Mouse (Mus musculus) layer of hippocampus, postnatal 25 days (tissue): Measurements from ENCODE around the gene Irf2. TPM values are rescaled to one million over a fixed set of nuclear protein-coding genes. Genes with fewer than 3 reads are reported as not detected.
A peak's percentile ranks its signal among the peaks of the same experiment; 100 is the strongest.

Source experiments
- DNase-seq, 2 experiments: peaks; one replicate each; pipeline ENCODE4 v3.0.0; 2022; ENCODE audit warnings: mixed read lengths in 2 of 2, low spot score in 1 of 2; ENCODE audit errors: extremely low spot score in 1 of 2
- total RNA-seq, 2 experiments: library from RNA; stranded (reverse); gene quantifications; 2 replicates each; pipeline ENCODE4 v1.2.3; 2021

Gene Irf2
- 10 to 100 TPM; 46.3 to 50.8 TPM for total RNA-seq

- DNase-seq: peak; percentile 42 to 52
Measured at GRCm38 (mm10) chr8:46739003-46739949, at the start of gene Irf2. Irf2 (plus strand) TSS chr8:46739732.

- no peak for DNase-seq
Measured at GRCm38 (mm10) chr8:46690111-46690510, 49.4 kb upstream of the Irf2 start.

- DNase-seq: no peak
Measured at GRCm38 (mm10) chr8:46690581-46690980, 49.0 kb upstream of the Irf2 start.

DNA sequence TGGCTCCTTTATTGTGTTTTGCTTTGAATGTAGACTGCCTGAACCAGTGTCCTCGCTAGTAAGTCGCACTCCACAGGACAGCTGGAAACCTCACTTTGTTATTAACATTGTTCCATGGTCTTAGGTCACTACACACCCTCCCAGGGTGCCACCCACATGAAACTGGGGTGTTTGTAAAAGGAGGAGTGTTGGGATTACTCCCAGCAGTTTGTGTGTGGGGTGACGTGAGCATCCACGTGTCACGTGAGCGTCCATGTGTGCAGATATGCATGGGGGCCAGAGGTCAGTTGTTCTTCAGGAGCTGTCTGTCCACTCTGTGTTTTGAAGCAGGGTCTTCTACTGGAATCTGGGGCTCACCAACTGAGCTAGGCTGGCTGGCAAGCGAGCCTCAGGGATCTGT is 48.2 kb upstream of the Irf2 start:
- DNase-seq: no peak

DNA sequence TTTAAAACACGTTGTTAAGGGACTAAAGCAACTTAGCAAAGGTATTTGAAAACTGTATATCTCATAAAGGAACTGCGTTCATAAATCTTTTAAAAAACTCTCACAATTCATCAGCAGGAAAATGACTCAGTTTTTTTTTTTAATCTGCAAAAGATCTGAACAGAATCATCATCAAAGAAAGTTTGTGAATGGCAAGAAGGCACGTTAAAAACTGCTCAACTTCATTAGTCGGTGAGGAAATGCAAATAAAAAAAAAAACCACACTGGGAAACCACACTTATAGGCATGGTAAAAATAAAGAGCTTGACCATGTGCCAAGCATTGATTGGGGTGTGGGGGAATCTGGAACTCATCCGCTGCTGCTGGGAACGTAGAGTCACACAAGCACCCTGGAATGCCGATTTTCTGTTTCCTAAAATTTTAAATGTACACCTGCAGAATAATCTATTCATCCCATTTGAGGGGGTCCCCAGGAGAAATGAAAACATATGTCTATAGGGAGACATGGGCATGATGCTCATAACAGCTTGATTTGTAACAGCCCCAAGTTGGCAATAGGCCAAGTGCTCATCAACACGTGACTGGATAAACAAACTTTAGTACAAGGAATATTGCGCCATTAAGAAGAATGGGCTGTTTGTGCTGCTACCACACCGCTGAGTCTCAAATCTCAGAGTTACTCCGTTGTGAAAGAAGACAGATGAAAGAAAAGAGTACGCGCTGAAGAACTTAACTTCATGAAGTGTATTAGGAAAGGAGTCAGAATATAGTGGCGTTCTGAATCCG is 43.1 kb upstream of the Irf2 start:
- no peak for DNase-seq

- DNase-seq: no peak
Measured at GRCm38 (mm10) chr8:46697566-46697965, 42.0 kb upstream of the Irf2 start.

DNA sequence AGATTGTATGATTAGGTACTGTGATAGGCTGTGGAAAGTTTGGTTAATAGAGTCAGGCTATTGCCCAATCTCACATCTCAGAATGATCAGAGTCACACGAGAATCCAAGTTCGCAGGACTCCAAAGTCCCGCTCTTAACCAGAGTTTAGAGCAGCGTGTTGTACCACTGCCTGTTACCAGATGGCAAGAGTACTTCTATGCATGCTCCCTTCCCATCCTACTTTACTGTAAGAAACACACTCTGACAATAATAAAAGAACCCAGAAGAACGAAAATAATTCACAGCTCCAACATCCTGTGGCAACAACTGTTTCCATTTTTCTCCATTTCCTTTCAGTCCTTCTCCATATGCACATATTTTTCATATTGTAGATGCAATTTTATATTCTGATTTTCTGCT is 41.4 kb upstream of the Irf2 start:
- no peak for DNase-seq

- DNase-seq: no peak
Measured at GRCm38 (mm10) chr8:46705145-46705544, 34.4 kb upstream of the Irf2 start.

DNA sequence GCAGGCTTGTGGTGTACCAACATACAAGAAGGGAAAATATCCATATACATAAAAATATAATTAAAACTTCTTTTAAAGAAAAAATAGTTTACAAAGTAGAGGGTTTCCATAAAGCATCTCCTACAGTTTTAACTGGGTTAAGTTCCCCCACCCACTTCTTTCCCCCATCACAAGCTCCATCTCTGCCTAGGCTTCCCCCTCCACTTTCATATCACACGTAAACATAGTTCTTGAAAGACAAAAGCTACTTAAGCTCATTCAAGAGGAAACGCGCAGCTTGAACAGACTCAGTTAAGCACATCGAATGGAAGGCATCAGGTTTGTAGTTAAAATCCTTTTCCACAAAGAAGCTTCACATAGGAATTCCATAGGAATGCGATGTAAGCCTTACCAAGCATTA is 32.8 kb upstream of the Irf2 start:
- DNase-seq: no peak

GRCm38 (mm10) chr8:46709302-46709701 is 30.2 kb upstream of the Irf2 start:
- no peak for DNase-seq

DNA sequence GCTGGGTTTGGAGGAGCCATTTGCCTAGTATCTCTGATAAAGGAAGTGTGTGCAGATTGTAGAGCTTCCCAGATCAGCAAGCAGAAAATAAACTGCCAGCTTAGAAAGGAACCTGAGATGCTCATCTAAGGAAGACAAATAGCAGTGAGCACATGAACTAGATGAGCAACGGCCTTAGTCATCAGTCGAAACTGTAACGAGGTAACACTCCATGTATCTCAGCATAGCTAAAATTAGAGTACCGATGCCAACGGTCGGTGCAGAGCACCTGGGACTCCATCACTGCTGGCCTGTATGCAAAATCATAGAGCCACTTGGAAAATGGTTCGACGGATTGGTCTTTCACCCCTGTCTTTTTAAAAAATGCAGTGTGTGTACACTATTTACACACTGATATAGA is 29.2 kb upstream of the Irf2 start:
- DNase-seq: no peak

GRCm38 (mm10) chr8:46711496-46711895 is 28.0 kb upstream of the Irf2 start:
- DNase-seq: no peak

GRCm38 (mm10) chr8:46713178-46713577 is 26.4 kb upstream of the Irf2 start:
- DNase-seq: no peak

DNA sequence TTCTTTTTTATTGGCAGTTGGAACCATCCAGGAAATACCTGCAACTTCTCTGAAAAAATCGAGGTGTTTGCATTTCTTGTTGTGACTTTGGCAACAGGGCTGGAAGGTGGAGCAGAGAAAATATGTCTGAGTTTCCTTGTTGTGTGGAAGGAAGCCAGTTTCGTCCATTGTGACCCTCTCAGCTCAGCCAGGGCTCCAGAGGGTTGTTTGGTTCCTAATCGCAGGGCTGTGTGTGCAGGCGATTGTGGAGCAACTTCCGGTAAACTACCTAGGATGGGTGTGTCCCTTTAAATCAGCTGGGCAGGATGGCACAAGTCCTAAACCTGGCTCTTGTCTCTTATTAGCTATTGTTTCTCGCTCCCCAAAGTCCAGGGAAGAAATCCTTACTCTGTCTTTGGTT is 25.7 kb upstream of the Irf2 start:
- no peak for DNase-seq

- no peak for DNase-seq
Measured at GRCm38 (mm10) chr8:46714400-46714799, 25.1 kb upstream of the Irf2 start.

DNA sequence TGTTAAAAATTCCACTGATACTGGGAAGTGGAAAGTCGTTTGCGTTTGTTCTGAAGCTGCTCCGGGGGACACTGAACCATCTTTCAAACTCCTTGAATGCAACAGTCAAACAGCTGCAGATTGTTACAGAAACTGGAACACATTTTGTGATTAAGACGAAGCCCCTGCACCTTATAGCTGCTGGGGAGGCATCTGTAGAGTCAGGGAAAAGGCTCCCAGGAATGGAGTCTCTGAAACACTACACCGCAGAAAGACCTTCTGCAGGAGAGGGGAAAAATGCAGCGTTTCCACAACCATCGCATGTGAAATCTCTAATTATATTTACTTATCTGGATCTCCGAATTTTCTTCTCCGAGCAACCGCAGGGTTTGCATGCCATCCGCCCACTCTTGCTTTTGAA is 23.1 kb upstream of the Irf2 start:
- DNase-seq: no peak

- DNase-seq: no peak
Measured at GRCm38 (mm10) chr8:46717170-46717569, 22.4 kb upstream of the Irf2 start.

- no peak for DNase-seq
Measured at GRCm38 (mm10) chr8:46718301-46718700, 21.2 kb upstream of the Irf2 start.

DNA sequence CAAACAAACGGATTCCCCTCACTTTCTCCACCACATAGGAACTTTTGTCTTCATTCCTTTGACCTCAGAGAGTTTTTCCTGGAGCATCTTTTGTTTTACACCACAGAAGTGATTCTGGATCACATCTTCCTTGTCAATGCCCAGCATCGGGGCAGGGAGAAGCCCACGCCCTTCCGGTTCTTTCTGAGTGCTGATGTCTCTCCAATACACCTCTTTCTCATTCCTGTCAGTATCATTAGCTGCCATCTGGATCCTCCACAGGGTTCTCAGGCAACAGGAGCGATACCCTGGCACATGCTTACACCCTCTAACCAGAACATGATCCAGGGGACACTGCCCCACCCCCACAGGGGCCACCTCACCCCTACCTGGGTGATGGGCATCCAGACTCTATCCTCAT is 20.8 kb upstream of the Irf2 start:
- DNase-seq: no peak

- DNase-seq: no peak
Measured at GRCm38 (mm10) chr8:46720656-46721055, 18.9 kb upstream of the Irf2 start.

GRCm38 (mm10) chr8:46721065-46721845 is 18.3 kb upstream of the Irf2 start:
- DNase-seq: no peak
